Mouse (Mus musculus) T-helper 1 cell (primary cell): ENCODE data around the gene Mrpl49.

ENCODE experiments used
- in situ Hi-C: fragments of 300-600 bp; cut with MboI, MseI; formaldehyde crosslinking; loops from one replicate; pipeline ENCODE4 v1.15.1; 2025; ENCODE audit warnings: high pct_unique_total_duplicates

Mrpl49 gene

DNA sequence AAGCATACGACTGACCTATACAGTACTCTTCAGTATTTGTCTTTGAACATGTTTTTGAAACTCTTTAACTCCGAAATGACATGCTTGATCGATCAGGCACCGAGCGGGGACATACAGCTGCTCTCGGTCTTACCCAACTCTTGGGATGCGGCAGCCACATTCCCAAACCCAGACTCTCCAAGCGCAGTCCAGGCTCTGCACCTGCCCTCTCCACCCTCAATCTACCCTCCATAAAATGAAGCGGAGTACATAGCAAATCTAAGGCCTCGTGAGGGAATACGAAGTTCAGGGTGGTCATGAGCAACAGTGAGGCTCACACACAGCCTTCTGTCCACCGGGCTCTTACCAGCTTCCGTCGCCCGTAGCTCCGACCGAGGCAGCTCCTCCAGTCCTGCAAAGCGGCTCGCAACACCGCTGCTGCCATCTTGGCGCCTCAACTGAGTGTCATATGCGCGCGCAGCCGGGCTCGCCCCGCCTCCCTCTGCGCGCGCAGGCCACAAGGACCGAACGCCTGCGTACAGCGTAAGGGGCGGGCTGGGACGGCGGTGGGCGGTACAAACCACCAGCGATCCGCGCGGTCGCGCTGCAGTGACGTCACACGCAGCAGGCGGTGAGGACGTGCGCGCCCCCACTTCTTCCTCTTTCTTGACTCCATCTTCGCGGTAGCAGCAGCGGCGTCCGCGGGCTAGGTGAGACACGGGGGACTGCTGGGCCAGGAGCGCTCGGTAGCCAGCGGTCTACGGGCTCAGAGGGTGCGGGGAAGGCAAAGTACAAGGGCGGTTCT, at the start of gene Mrpl49, which contains the start of gene Fau:
Mrpl49 (minus strand) TSS at position 473 of the 784 bp plus-strand sequence.
Fau (plus strand) TSS at position 532 of the 784 bp plus-strand sequence.
- in situ Hi-C loops: no loop called here

DNA sequence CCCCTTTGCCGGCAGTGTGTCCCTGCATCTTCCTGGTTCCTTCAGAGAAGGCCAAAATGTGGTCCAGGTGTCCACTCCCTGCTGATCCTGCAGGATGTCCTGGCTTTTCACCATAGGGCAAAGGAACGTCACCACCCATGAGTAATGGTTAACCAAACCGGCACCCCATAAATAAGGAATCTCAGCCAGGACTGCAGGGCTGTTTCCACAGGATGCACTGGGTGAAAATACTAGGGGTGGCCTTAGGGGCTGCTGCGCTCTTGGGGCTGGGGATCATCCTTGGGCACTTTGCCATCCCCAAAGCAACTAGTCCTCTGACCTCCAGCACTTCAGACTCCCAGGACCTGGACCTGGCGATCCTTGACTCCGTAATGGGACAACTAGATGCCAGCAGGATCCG, 48.0 kb upstream of the Mrpl49 start, which contains the start of gene Naaladl1:
Naaladl1 (plus strand) TSS at position 197 of the 400 bp plus-strand sequence.
- in situ Hi-C loops: no loop called here

DNA sequence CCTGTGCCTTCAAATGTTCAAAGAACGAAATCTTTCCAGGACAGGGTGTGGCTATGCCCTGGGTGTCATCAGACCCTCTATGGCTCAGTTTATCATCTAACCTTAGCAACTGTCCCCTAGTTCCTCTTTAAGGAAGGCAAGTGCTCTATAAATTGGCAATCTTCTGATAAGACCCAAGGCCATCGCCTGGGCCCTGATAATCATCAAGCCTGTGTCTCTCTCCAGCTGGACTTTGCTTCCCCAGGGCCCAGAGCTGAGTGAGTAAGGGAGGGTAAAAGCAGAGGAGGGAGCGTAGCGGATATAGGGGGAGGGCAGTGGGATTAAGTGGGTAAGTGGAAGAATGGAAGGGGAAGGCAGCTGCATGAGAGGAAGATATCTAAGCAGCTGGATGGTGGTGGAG, 46.9 kb upstream of the Mrpl49 start:
- in situ Hi-C loops: no loop called here

DNA sequence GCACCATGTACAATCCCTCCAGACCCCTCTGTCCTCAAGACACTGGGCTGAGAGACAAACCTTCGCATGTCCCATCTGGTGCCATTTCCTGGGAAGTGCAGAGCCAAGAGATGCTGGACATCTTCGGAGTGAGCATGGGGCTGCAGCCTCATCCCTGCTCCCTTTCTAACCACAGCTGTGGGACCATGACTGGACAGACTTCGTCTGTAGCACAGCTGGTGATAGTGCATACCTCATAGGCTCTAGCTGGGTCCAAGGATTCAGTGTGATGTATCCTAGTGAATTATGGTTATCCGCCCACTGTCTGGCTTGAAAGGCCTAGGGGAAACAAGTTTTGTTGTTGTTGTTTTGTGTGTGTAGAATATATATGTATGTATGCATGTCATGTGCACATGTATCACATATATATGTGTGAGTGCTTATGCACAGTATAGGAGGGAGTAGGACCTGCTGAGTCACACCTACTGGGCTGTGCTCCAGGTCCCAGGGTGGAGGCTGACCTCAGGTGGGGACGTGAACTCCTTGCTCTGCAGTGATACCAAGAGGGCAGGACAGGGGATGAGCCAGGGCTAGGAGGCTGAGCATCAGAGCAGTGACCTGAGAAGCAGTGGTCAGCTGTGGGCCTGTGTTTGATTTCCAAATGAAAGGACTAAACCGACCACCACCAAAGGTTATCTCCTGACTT, 44.7 kb upstream of the Mrpl49 start:
- in situ Hi-C loops: no loop called here

DNA sequence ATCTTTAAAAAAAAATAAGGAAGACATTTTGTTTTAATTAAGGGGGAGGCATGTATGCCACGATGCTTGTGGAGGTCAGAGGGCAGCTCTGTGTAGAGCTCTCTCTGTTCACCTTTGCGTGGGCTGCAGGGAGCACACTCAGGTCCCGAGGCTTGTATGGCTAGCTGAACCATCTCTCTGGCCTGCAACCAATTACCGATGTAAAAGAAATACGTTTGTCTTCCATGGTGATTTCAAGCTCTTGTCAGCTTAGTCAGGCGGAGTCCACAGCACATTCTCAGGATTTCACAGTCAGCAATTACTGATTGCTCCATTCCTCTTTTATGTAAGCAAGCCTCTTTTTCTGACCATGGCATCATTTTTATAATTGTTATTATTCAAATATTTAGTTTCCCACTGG, 43.6 kb upstream of the Mrpl49 start:
- in situ Hi-C loops: no loop called here

DNA sequence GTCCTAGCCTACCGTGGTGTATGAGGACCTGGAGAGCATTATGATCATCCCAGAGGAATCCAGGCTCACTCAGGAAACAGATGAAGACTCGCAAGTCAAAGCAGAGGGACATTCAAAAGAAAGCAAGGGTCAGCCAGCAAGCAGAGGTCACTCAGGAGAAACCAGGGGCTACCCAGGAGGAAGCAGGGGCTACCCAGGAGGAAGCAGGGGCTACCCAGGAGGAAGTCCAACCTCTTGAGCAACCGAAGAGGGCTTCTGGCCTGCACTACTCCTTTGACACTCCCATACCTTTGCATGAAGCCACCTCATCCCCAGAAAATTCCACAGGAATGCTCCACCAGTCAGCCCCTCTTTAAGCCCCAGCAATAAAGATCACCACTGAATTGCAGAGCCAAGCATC, 40.3 kb upstream of the Mrpl49 start:
- in situ Hi-C loops: no loop called here

DNA sequence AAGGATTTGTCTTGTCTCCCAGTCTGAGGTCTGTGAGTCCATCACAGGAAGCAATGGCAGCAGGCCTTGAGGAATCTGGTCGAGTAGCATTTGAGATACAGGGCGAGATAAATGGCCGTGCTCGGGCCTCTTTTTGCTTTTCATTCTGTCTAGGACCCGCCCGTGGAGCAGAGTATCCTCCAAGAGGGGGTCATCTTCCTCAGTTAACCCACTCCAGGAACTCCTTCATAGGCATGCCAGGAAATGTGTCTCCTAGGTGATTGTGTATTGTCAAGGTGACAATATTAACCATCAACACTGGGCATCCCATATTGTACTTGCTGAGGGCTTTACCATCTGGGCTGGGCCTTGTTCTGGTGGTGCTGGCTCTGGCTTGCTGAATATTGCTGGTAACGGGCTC, 36.5 kb upstream of the Mrpl49 start, which contains the start of gene AC131692.1:
AC131692.1 (plus strand) TSS at position 301 of the 400 bp plus-strand sequence.
- in situ Hi-C loops: no loop called here

DNA sequence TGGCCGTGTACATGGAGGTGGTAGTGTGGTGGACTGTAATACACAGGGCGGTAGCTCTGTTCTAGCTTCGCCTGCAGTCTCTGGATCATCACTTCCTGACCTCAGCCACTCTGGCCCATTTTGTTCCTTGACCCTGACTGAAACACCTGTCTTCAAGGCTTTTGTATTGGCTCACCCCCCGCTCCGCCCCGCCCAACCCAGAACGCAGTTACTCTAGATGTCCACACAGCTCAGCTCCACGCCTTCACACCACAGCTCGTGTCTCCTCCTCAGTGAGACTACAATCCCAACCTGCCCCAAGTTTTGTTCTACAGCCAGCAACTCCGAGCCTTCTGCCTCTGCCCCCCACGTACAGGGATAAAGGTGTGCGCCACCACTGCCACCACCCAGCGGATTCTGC, 31.3 kb upstream of the Mrpl49 start:
- in situ Hi-C loops: no loop called here

DNA sequence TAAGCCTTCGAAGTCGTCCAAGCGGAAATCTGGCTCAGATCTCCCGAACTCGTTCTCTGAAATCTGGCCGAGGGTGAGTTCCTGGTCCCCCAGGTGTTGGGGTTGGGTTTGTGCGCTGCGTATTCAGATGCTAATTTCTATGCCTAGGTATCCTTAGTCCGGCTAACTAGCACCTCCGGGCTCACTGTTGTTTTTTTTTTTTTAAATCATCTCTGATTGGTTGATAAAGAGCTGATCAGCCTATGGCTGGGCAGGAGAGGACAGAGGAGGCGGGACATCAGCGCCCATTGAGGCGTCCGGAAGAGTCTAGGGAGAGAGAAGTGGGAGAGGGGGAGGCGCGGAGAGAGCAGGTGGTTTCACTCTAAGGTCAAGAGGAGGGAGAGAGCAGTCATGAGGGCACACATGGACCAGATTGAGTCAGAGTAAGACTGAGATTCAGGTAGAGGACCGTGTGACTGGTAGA, 27.9 kb upstream of the Mrpl49 start:
- in situ Hi-C loops: no loop called here

DNA sequence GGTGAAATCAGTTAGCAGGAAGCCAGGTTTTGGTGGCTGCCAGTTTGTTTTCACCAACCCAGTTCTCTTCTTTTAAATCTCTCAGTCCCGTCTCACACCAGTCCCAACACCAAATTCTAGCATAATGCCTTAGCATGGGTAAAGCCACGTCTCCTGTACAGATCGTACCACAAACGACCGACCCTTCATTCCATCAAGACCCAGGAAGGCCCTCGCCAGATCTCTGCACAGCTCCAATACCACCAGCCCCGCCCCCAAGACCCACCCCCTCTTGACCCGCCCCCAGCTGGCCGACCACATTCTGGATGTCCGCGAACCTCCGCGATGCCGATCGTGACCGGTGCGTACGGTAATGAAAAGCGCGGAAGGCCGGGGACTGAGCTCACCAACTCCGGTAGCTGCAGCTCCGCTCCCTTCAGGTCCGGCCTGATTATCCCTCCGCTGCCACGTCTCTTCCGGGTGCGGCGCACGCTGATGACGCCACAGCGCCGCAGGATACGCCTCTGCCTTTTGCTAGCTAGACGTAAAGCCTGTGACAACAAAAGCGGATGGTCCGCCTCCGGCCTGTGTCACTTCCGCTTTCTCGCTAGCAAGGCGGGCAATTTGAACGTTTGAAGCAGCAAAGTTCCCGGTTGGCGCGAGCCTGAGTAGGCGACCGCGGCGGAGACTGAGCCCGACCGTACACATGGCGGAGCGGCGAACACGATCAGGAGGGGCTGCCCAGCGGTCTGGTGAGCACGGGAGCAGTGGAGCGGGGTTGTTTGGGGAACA, 27.1 kb upstream of the Mrpl49 start, which contains the start of the genes Zfpl1 and Cdca5:
Zfpl1 (minus strand) TSS at position 479 of the 771 bp plus-strand sequence.
Cdca5 (plus strand) TSS at position 506 of the 771 bp plus-strand sequence.
- in situ Hi-C loops: loop anchor here (5.0 kb wide), 2 partner anchors 33 to 37 kb away; partner anchors contain the start of genes Sac3d1 and Syvn1

DNA sequence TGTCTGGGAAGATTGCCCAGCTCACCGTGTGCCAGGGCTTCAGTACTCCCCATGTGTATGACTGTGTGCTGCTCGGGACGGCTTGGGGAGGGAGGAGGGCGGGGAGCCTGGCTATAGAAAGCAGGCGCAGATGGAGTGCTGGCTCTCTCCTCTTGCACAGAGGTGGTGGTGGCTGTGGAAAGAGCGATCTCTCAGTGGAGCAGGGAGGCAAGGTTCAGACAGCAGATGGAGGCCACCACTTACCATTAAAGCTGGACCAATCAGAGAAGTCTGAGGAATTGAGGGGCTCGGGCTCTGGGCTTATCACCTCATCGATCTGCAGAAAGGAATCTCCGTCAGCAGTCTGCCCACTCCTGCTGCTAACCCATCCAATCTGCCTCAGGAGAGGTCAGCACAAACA, 24.6 kb upstream of the Mrpl49 start, which contains the start of gene Gm28374:
Gm28374 (minus strand) TSS at position 101 of the 400 bp plus-strand sequence.
- in situ Hi-C loops: loop anchor here (5.0 kb wide), 2 partner anchors 35 kb away; partner anchors contain the start of genes Sac3d1 and Syvn1

DNA sequence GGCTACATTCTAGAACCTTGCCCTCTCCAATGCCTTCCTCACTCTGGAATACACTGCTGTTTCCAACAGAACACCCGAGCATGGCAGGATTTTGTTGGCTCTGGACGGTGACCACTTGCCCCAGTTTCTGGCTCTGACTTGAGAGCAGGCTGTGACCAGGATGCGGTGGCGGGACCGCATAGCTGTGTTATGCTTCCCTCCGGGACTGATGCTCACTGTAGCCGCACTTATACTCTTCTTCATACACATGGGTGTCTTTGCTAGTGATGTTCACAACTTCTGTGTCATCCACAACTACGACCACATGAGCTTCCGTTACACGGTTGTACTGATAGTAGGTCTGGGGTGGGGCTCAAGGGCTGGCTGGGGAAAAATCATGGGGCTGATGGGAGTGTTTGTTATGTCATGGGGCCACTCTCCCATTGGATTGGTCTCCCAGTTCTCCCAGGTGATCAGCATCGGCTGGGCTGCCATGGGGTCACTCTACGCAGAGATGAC, 22.4 kb upstream of the Mrpl49 start, which contains the start of gene Tmem262:
Tmem262 (plus strand) TSS at position 51 of the 498 bp plus-strand sequence.
- in situ Hi-C loops: loop anchor here (5.0 kb wide), 2 partner anchors 33 to 37 kb away; partner anchors contain the start of genes Sac3d1 and Syvn1

DNA sequence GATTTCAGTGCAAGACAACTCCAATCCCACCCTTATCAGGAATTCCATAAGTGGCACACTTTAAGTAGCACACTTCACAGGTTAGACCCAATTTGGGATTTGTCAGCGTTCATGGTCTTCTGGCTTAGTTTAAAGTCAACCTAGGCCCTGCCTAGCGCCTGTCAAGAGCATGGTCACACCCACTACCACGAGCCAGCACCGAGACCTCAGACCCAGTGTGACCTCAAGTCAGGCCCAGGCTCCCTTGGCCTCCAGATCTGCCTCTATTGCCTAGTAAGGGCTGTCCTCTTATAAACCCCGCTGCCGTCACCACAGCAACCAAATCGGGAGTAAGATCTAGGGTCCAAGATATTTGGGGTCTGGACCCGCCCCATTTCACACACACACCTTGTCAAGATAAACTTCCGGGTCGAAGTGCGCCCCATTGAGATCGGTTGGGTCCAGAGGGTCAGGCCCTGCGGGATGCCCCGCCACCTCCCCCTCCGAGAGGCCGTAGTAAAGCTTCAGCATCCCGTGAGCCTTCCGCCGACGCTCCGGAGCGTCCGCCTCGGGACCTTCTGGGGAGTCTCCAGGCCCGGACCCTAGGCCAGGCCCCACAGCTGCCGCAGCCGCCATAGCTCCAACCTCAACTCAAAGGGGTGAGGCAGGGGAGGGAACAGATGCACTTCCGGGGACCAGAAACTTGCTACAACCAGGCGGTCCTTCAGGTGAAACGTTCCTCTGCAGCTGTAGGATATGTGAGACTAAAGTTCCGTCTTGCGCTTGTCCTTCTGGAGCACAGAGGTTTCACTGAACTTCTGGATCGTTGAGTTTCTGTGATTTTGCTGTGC, 19.2 kb upstream of the Mrpl49 start, which contains the start of gene Vps51:
Vps51 (minus strand) TSS at position 668 of the 830 bp plus-strand sequence.
- in situ Hi-C loops: no loop called here

DNA sequence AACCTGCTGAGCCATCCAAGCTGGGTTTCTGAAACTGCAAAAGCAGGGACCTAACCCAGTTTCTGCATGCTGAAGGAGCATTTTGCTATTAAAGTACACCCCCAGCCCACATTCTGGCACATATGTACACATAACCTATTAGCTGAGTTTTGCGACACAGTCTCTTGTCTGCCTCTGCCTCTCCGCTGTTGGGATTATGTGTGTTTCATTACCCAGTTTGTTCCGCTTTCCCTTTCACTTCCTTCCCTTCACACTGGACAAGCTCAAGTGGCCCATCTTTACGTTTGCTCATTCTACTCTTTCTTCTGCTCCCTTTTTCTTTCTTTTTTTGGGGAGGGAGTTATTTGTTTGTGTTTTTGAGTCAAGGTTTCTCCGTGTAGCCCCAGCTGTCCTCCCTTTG, 16.3 kb upstream of the Mrpl49 start:
- in situ Hi-C loops: no loop called here

DNA sequence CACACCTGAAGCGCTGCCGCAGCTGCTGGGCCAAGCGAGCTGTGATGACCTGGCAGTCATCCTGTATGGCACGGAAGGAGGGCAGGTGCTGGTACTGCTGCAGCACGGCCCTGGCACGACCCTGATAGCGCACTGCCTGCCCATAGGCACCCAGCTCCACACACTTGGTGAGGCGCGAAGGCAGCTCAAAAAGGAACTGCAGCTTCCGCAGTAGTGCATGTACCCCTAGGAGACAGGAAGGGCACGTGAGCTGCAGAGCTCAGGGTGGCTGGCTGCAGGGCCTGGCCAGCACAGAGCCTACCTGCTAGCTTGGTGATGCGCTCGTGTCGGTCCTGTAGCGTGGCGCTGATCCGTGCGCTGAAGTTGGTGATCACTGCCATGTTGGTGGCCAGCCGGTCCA, 13.7 kb upstream of the Mrpl49 start:
- in situ Hi-C loops: no loop called here

DNA sequence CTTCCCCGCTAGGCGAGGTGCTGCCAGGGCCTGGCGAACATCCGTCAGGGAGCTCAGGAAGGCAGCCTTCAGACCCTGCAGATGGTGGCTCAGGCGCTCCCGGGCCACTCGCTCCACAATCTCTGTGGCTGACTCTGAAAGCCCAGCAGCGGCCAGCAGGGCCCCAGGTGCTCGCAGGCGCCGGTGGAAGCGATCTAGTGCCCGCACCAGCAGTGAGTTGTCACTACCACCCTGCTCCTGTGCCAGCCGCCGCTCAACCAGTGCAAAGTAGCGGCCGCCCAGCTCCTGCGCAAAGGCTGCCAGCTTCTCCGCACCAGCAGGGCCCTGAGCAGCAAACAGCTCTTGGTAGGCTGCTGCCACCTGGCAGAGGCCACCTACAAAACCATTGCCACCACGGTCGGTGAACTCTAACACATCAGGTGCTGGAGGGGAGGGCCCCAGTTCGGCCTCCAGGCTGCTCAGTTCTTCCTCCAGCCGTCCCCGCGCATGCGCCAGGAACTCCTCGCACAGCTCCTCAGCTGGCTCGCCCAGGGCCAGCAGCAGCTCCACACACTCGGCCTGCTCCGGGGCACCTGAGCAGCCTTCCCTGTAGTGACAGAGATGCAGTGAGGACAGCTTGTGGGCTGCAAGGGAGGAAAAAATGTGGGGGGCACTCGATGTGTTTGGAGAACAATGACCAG, 13.1 kb upstream of the Mrpl49 start:
- in situ Hi-C loops: no loop called here

DNA sequence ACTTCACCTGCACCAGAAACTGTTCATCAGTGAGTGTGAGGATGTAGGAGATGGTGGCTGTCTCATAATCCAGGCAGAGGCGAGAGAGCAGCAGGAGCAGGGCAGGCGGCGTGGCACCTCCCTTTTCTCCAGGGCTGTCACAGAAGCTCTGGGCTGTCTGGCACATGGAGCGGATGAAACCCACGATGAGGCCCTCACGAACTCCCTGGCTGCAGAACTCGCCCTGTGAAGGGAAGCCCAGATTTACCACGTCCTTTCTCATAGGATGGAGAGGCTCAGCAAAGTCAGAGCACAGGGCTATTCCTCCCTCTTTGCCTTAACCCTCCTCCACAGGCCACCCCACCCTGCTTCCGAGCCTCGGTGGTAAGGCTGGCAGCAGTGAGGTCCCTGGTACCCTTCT, 12.3 kb upstream of the Mrpl49 start:
- in situ Hi-C loops: loop anchor here (10.0 kb wide), 2 partner anchors 45 to 265 kb away; partner anchors contain the start of genes Men1 and Sac3d1

DNA sequence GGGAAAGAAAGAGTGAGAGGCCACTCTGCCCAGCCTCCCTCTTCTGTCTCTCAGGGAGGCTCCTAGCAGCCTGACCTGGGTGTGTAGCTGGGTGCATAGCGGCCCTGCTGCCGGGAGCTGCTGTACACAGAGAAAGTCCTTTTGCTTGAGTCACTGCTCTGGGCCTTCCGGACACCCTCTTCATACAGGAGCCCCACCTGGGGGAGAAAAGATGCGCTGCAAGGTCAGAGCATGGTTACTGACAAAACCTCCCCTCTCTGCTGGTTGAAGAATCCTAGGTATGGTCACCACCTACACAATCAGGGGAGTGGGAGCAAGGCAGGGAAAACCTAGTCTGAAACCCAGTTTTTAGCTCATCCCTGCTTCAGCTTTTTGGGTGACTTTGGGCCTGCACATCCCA, 11.4 kb upstream of the Mrpl49 start:
- in situ Hi-C loops: loop anchor here (10.0 kb wide), 2 partner anchors 46 to 266 kb away; partner anchors contain the start of genes Men1 and Sac3d1
